Mouse (Mus musculus): ENCODE data around the gene Kcnj10. TPM values are rescaled to one million over a fixed set of nuclear protein-coding genes. Genes with fewer than 3 reads are reported as not detected.

The Kcnj10 gene
- polyA plus RNA-seq, 1 experiment from 2014 or later = 0.57 TPM

- WGBS = 23% methylated on average over 94 of the region's 94 CpGs
- peak overlapping the region; percentile 42 for H3K4me3 ChIP-seq (ENCODE audit: low read length)
- no peaks in the 10 kb centered on the region for H3K4me1 ChIP-seq (ENCODE audit: control insufficient read depth, insufficient read depth, low read length)
- H3K36me3 ChIP-seq (ENCODE audit: control insufficient read depth, insufficient read depth, low read length) = no peaks in the 10 kb centered on the region
- peak overlapping the region; percentile 71 for H3K4me2 ChIP-seq (replicated peaks; ENCODE audit: low read depth, low read length)
- H3K9me3 ChIP-seq (ENCODE audit: control insufficient read depth, low read length) = no peaks in the 10 kb centered on the region
- H3K9ac ChIP-seq (ENCODE audit: low read depth, low read length) = peak overlapping the region; percentile 38; the same call in 1 of the 2 replicates
- H3K27ac ChIP-seq (ENCODE audit: low read depth, low read length) = no peak overlapping the region
- peak; percentile 58 for ATAC-seq (ENCODE audit: low FRiP score, low TSS enrichment)
- peaks cover 44% of the 10 kb centered on the region for H3K27me3 ChIP-seq (ENCODE audit: control insufficient read depth, insufficient read depth, low read length)
Measured at GRCm38 (mm10) chr1:172325680-172326535, 15.1 kb upstream of the Kcnj10 start.

- Histone ChIP-seq H3K27me3 (ENCODE audit: control insufficient read depth, insufficient read depth, low read length) (peaks cover 44% of the 10 kb centered on the region), H3K4me2 (replicated peaks; ENCODE audit: low read depth, low read length) (peak overlapping the region; percentile 71)
- 63% methylated on average over 11 of the region's 11 CpGs for WGBS
Measured at GRCm38 (mm10) chr1:172326684-172327083, 14.3 kb upstream of the Kcnj10 start.

GRCm38 (mm10) chr1:172327206-172328001, 13.6 kb upstream of the Kcnj10 start:
- peaks cover 44% of the 10 kb centered on the region for H3K27me3 ChIP-seq (ENCODE audit: control insufficient read depth, insufficient read depth, low read length)

More at GRCm38 (mm10) chr1:172326684-172327083, 14.3 kb upstream of the Kcnj10 start:
- H3K4me3 ChIP-seq (ENCODE audit: low read length) = peak overlapping the region; percentile 42
- H3K27ac ChIP-seq (ENCODE audit: low read depth, low read length) = no peak overlapping the region
- H3K9me3 ChIP-seq (ENCODE audit: control insufficient read depth, low read length) = no peaks in the 10 kb centered on the region
- H3K36me3 ChIP-seq (ENCODE audit: control insufficient read depth, insufficient read depth, low read length) = no peaks in the 10 kb centered on the region
- no peaks in the 10 kb centered on the region for H3K4me1 ChIP-seq (ENCODE audit: control insufficient read depth, insufficient read depth, low read length)
- no peak for ATAC-seq (ENCODE audit: low FRiP score, low TSS enrichment)
- H3K9ac ChIP-seq (ENCODE audit: low read depth, low read length) = peak overlapping the region; percentile 38; the same call in 1 of the 2 replicates

GRCm38 (mm10) chr1:172328041-172328440, 13.0 kb upstream of the Kcnj10 start:
- Histone ChIP-seq H3K9me3 (ENCODE audit: control insufficient read depth, low read length) (no peaks in the 10 kb centered on the region), H3K4me2 (replicated peaks; ENCODE audit: low read depth, low read length) (no peak overlapping the region), H3K4me1 (ENCODE audit: control insufficient read depth, insufficient read depth, low read length) (no peaks in the 10 kb centered on the region), H3K4me3 (ENCODE audit: low read length) (no peak overlapping the region), H3K27ac (ENCODE audit: low read depth, low read length) (no peak overlapping the region), H3K9ac (ENCODE audit: low read depth, low read length) (no peak overlapping the region), H3K36me3 (ENCODE audit: control insufficient read depth, insufficient read depth, low read length) (no peaks in the 10 kb centered on the region), H3K27me3 (ENCODE audit: control insufficient read depth, insufficient read depth, low read length) (peaks cover 44% of the 10 kb centered on the region)
- WGBS = 77% methylated on average over 3 of the region's 3 CpGs
- no peak for ATAC-seq (ENCODE audit: low FRiP score, low TSS enrichment)

More at GRCm38 (mm10) chr1:172327206-172328001, 13.6 kb upstream of the Kcnj10 start:
- H3K4me1 ChIP-seq (ENCODE audit: control insufficient read depth, insufficient read depth, low read length) = no peaks in the 10 kb centered on the region
- H3K9me3 ChIP-seq (ENCODE audit: control insufficient read depth, low read length) = no peaks in the 10 kb centered on the region
- no peak for ATAC-seq (ENCODE audit: low FRiP score, low TSS enrichment)
- H3K27ac ChIP-seq (ENCODE audit: low read depth, low read length) = no peak overlapping the region
- WGBS = 74% methylated on average over 16 of the region's 16 CpGs
- no peak overlapping the region for H3K9ac ChIP-seq (ENCODE audit: low read depth, low read length)
- no peak overlapping the region for H3K4me3 ChIP-seq (ENCODE audit: low read length)
- H3K4me2 ChIP-seq (replicated peaks; ENCODE audit: low read depth, low read length) = no peak overlapping the region
- no peaks in the 10 kb centered on the region for H3K36me3 ChIP-seq (ENCODE audit: control insufficient read depth, insufficient read depth, low read length)

- H3K4me2 ChIP-seq (replicated peaks; ENCODE audit: low read depth, low read length) = no peak overlapping the region
- H3K27ac ChIP-seq (ENCODE audit: low read depth, low read length) = no peak overlapping the region
- ATAC-seq (ENCODE audit: low FRiP score, low TSS enrichment) = no peak
- no peaks in the 10 kb centered on the region for H3K36me3 ChIP-seq (ENCODE audit: control insufficient read depth, insufficient read depth, low read length)
- no peaks in the 10 kb centered on the region for H3K9me3 ChIP-seq (ENCODE audit: control insufficient read depth, low read length)
- H3K4me3 ChIP-seq (ENCODE audit: low read length) = no peak overlapping the region
- WGBS = 73% methylated on average over 7 of the region's 7 CpGs
- no peak overlapping the region for H3K9ac ChIP-seq (ENCODE audit: low read depth, low read length)
- peaks cover 44% of the 10 kb centered on the region for H3K27me3 ChIP-seq (ENCODE audit: control insufficient read depth, insufficient read depth, low read length)
- no peaks in the 10 kb centered on the region for H3K4me1 ChIP-seq (ENCODE audit: control insufficient read depth, insufficient read depth, low read length)
Measured at GRCm38 (mm10) chr1:172328461-172328860, 12.5 kb upstream of the Kcnj10 start.

DNA sequence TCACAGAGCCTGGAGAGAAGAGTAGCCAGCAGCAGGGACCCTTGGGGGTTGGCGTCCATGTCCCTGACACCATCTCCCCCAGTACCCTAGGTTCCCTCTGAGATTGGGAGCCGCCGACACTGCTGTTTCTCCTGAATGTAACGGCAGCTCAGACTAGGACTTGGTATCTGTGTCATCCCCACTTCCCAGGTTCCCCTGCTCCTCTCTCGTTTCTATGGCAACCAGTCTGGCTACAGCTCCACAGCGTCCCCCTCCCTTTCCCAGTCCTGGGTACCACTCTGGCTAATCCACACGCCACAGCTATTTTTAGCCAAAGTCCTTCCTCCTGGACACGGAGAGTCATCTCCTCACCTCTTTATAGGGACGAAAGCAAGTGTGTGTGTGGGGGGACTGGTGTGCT, 11.9 kb upstream of the Kcnj10 start, which contains the start of gene Kcnj9:
Gene Kcnj9 (minus strand): TSS at position 188 of the 400 bp plus-strand sequence.
- Histone ChIP-seq H3K9me3 (ENCODE audit: control insufficient read depth, low read length) (no peaks in the 10 kb centered on the region), H3K27me3 (ENCODE audit: control insufficient read depth, insufficient read depth, low read length) (peaks cover 44% of the 10 kb centered on the region), H3K9ac (ENCODE audit: low read depth, low read length) (no peak within 1 kb of the TSS), H3K4me1 (ENCODE audit: control insufficient read depth, insufficient read depth, low read length) (no peaks in the 10 kb centered on the region), H3K36me3 (ENCODE audit: control insufficient read depth, insufficient read depth, low read length) (no peaks in the 10 kb centered on the region), H3K4me3 (ENCODE audit: low read length) (no peak within 1 kb of the TSS), H3K27ac (ENCODE audit: low read depth, low read length) (no peak within 1 kb of the TSS), H3K4me2 (replicated peaks; ENCODE audit: low read depth, low read length) (no peak within 1 kb of the TSS)
- no peak for ATAC-seq (ENCODE audit: low FRiP score, low TSS enrichment)
- 35% methylated on average over 9 of the region's 9 CpGs for WGBS

- WGBS = 63% methylated on average over 6 of the region's 6 CpGs
Measured at GRCm38 (mm10) chr1:172329616-172330015, 11.4 kb upstream of the Kcnj10 start.

DNA sequence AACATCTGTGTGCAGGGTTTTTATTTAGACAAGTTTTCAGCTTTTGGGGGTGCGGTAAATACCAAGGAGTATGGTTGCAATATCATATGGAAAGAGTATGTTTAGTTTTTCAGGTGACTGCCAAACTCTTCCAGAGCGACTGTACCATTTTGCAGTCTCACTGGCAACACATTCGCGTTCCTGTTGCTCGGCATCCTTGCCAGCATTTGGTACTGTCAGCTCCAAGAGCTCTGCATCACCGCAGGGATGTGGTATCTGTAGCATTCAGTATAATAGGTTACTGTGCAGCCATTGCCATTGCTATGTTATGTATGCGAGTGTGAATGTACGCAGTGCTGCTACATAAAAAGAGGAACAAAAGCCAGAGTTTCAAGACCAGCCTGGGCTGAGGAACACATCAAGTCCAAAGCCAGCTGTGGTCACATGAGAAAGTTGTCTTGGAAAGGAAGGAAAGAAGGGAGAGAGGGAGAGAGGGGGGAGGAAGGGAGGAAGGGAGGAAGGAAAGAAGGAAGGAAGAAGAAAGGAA, 9.5 kb upstream of the Kcnj10 start:
- no peaks in the 10 kb centered on the region for H3K36me3 ChIP-seq (ENCODE audit: control insufficient read depth, insufficient read depth, low read length)
- H3K4me1 ChIP-seq (ENCODE audit: control insufficient read depth, insufficient read depth, low read length) = no peaks in the 10 kb centered on the region
- H3K9ac ChIP-seq (ENCODE audit: low read depth, low read length) = no peak overlapping the region
- no peak overlapping the region for H3K27ac ChIP-seq (ENCODE audit: low read depth, low read length)
- H3K4me2 ChIP-seq (replicated peaks; ENCODE audit: low read depth, low read length) = no peak overlapping the region
- H3K27me3 ChIP-seq (ENCODE audit: control insufficient read depth, insufficient read depth, low read length) = peaks cover 27% of the 10 kb centered on the region
- H3K9me3 ChIP-seq (ENCODE audit: control insufficient read depth, low read length) = no peaks in the 10 kb centered on the region
- no peak overlapping the region for H3K4me3 ChIP-seq (ENCODE audit: low read length)
- no peak for ATAC-seq (ENCODE audit: low FRiP score, low TSS enrichment)
- 80% methylated on average over 8 of the region's 8 CpGs for WGBS

More at GRCm38 (mm10) chr1:172329616-172330015, 11.4 kb upstream of the Kcnj10 start:
- no peak overlapping the region for H3K9ac ChIP-seq (ENCODE audit: low read depth, low read length)
- H3K4me1 ChIP-seq (ENCODE audit: control insufficient read depth, insufficient read depth, low read length) = no peaks in the 10 kb centered on the region
- ATAC-seq (ENCODE audit: low FRiP score, low TSS enrichment) = no peak
- H3K27me3 ChIP-seq (ENCODE audit: control insufficient read depth, insufficient read depth, low read length) = peaks cover 44% of the 10 kb centered on the region
- no peaks in the 10 kb centered on the region for H3K36me3 ChIP-seq (ENCODE audit: control insufficient read depth, insufficient read depth, low read length)
- no peak overlapping the region for H3K4me3 ChIP-seq (ENCODE audit: low read length)
- H3K27ac ChIP-seq (ENCODE audit: low read depth, low read length) = no peak overlapping the region
- H3K4me2 ChIP-seq (replicated peaks; ENCODE audit: low read depth, low read length) = no peak overlapping the region
- no peaks in the 10 kb centered on the region for H3K9me3 ChIP-seq (ENCODE audit: control insufficient read depth, low read length)

Data from kidney, embryonic 14.5 days (tissue).